Mouse (Mus musculus) limb, embryonic 11.5 days (tissue): ENCODE results near the gene Rab40c. TPM values are rescaled to one million over a fixed set of nuclear protein-coding genes. Genes with fewer than 3 reads are reported as not detected.

Experiments
- ATAC-seq: fragments of 200-750 bp; cut with Nextera tagmentation; 2 replicates; pipeline ENCODE4 v1.8.0; 2017; ENCODE audit warnings: low read depth; ENCODE audit not compliant: insufficient number of reproducible peaks, low FRiP score, low TSS enrichment
- DNase-seq: peaks from one replicate; pipeline ENCODE4 v3.0.0-alpha.2; 2015; ENCODE audit warnings: low spot score
- H3K27ac ChIP-seq: fragments of 300-500 bp; sonication (generic); replicated peaks from 2 replicates; pipeline ENCODE4 v1.5.1; 2014; ENCODE audit warnings: low read depth, mild to moderate bottlenecking, low read length
- H3K27me3 ChIP-seq: fragments of 300-500 bp; sonication (generic); 2 replicates; pipeline ENCODE4 v1.6.1; 2014; ENCODE audit warnings: mild to moderate bottlenecking, low read length, mixed read lengths; ENCODE audit not compliant: control insufficient read depth, insufficient read depth
- H3K36me3 ChIP-seq: fragments of 300-500 bp; sonication (generic); 2 replicates; pipeline ENCODE4 v1.6.1; 2014; ENCODE audit warnings: mild to moderate bottlenecking, low read length, moderate library complexity, mixed read lengths; ENCODE audit not compliant: control insufficient read depth, insufficient read depth
- H3K4me1 ChIP-seq: fragments of 300-500 bp; sonication (generic); 2 replicates; pipeline ENCODE4 v1.6.1; 2014; ENCODE audit warnings: low read length, mixed read lengths; ENCODE audit not compliant: control insufficient read depth, insufficient read depth
- H3K4me2 ChIP-seq: fragments of 300-500 bp; sonication (generic); 2 replicates; pipeline ENCODE4 v1.6.1; 2014; ENCODE audit warnings: low read depth, mild to moderate bottlenecking, moderate library complexity; ENCODE audit not compliant: severe bottlenecking
- H3K4me3 ChIP-seq: fragments of 300-500 bp; sonication (generic); 2 replicates; pipeline ENCODE4 v1.5.1; 2014; ENCODE audit warnings: low read depth, low read length
- H3K9ac ChIP-seq: fragments of 300-500 bp; sonication (generic); 2 replicates; pipeline ENCODE4 v1.6.1; 2014; ENCODE audit warnings: mild to moderate bottlenecking, low read length
- H3K9me3 ChIP-seq: fragments of 300-500 bp; sonication (generic); 2 replicates; pipeline ENCODE4 v1.6.1; 2016; ENCODE audit warnings: low read length; ENCODE audit not compliant: control insufficient read depth
- WGBS: fragments of 180-500 bp; shearing (Covaris S2); extraction: QIAGEN DNeasy Blood & Tissue Kit; methylation state at CpG from one replicate; pipeline ENCODE4 v1.1.7; 2014; 5-methylcytosine and 5-hydroxymethylcytosine counted together
- polyA plus RNA-seq: library from polyadenylated mRNA; unstranded; fragments of >200 nt; fragmentation: Nextera tagmentation; extraction: Ambion mirVana; gene quantifications from 2 replicates; pipeline ENCODE4 v1.2.1, GENCODE M21; 2014

Gene Rab40c
- polyA plus RNA-seq, 1 experiment from 2014 or later = 19.7 TPM

GRCm38 (mm10) chr17:25877741-25878610, 41.6 kb downstream of the Rab40c start:
- H3K4me2 ChIP-seq = no peak overlapping the region
- H3K27me3 ChIP-seq = no peaks in the 10 kb centered on the region
- ATAC-seq (no peak), DNase-seq (no peak)
- H3K36me3 ChIP-seq = peaks cover 4% of the 10 kb centered on the region; the same call in 1 of the 2 replicates
- WGBS = 92% methylated on average over 32 of the region's 32 CpGs
- no peak overlapping the region for H3K4me3 ChIP-seq
- H3K9ac ChIP-seq = no peak overlapping the region
- H3K4me1 ChIP-seq = peaks cover 37% of the 10 kb centered on the region
- H3K27ac ChIP-seq = no peak overlapping the region
- H3K9me3 ChIP-seq = no peaks in the 10 kb centered on the region

GRCm38 (mm10) chr17:25877025-25877424, 42.5 kb downstream of the Rab40c start:
- no peak overlapping the region for H3K9ac ChIP-seq
- H3K4me2 ChIP-seq = no peak overlapping the region
- H3K4me3 ChIP-seq = no peak overlapping the region
- WGBS = 94% methylated on average over 3 of the region's 3 CpGs
- no peaks in the 10 kb centered on the region for H3K27me3 ChIP-seq
- H3K27ac ChIP-seq = no peak overlapping the region
- peaks cover 32% of the 10 kb centered on the region for H3K4me1 ChIP-seq
- ATAC-seq = no peak
- no peaks in the 10 kb centered on the region for H3K9me3 ChIP-seq
- peaks cover 4% of the 10 kb centered on the region; the same call in 1 of the 2 replicates for H3K36me3 ChIP-seq
- no peak for DNase-seq

- Histone ChIP-seq H3K4me1 (peaks cover 26% of the 10 kb centered on the region), H3K36me3 (0 out of 2 replicates have a peak, but pooled peaks cover 4% of the 10 kb centered on the region), H3K4me2 (peak overlapping the region; percentile 88), H3K27me3 (no peaks in the 10 kb centered on the region), H3K9ac (no peak overlapping the region), H3K27ac (no peak overlapping the region), H3K9me3 (no peaks in the 10 kb centered on the region), H3K4me3 (peak overlapping the region; percentile 76)
- no peak for ATAC-seq
- WGBS = 70% methylated on average over 10 of the region's 10 CpGs
- DNase-seq = no peak
These were observed 43.1 kb downstream of the Rab40c start for GRCm38 (mm10) chr17:25876347-25876915.

GRCm38 (mm10) chr17:25875171-25876136, 44.1 kb downstream of the Rab40c start:
- Histone ChIP-seq H3K4me1 (peaks cover 17% of the 10 kb centered on the region), H3K9me3 (no peaks in the 10 kb centered on the region), H3K4me2 (peak overlapping the region; percentile 88), H3K4me3 (peak overlapping the region; percentile 76), H3K27ac (peak overlapping the region; percentile 53), H3K36me3 (0 out of 2 replicates have a peak, but pooled peaks cover 4% of the 10 kb centered on the region), H3K9ac (peak overlapping the region; percentile 72), H3K27me3 (no peaks in the 10 kb centered on the region)
- DNase-seq (peak; percentile 91), ATAC-seq (peak; percentile 86)
- whole genome bisulfite sequencing = 1% methylated on average over 59 of the region's 59 CpGs

- WGBS = under 1% methylated on average over 25 of the region's 25 CpGs
- Histone ChIP-seq H3K4me1 (peaks cover 11% of the 10 kb centered on the region), H3K9ac (peak within 1 kb of the TSS; percentile 72), H3K36me3 (0 out of 2 replicates have a peak, but pooled peaks cover 4% of the 10 kb centered on the region), H3K27ac (peak within 1 kb of the TSS; percentile 53), H3K4me2 (peak within 1 kb of the TSS; percentile 88), H3K4me3 (peak within 1 kb of the TSS; percentile 76), H3K9me3 (no peaks in the 10 kb centered on the region), H3K27me3 (no peaks in the 10 kb centered on the region)
- DNase-seq (peak; percentile 100), ATAC-seq (peak; percentile 55; the same call in 1 of the 2 replicates)
These were observed 44.8 kb downstream of the Rab40c start, which contains the start of gene Mettl26 for GRCm38 (mm10) chr17:25874721-25875170. Gene Mettl26 (plus strand): TSS chr17:25875074.

GRCm38 (mm10) chr17:25874148-25874720, 45.3 kb downstream of the Rab40c start:
- H3K27ac ChIP-seq = 0 out of 2 replicates have a peak overlapping the region, but pooled peaks have one; percentile 15
- WGBS = 9% methylated on average over 14 of the region's 14 CpGs

GRCm38 (mm10) chr17:25873405-25874147, 46.0 kb downstream of the Rab40c start:
- Histone ChIP-seq H3K4me2 (peak overlapping the region; percentile 43; the same call in 1 of the 2 replicates), H3K9me3 (no peaks in the 10 kb centered on the region), H3K27me3 (no peaks in the 10 kb centered on the region), H3K36me3 (0 out of 2 replicates have a peak, but pooled peaks cover 4% of the 10 kb centered on the region), H3K4me1 (peaks cover 11% of the 10 kb centered on the region), H3K9ac (no peak overlapping the region), H3K27ac (no peak overlapping the region), H3K4me3 (peak overlapping the region; percentile 76; the same call in 1 of the 2 replicates)
- 80% methylated on average over 11 of the region's 11 CpGs for WGBS
- no peak for DNase-seq
- no peak for ATAC-seq

More at GRCm38 (mm10) chr17:25874148-25874720, 45.3 kb downstream of the Rab40c start:
- H3K4me1 ChIP-seq = peaks cover 11% of the 10 kb centered on the region
- no peaks in the 10 kb centered on the region for H3K9me3 ChIP-seq
- peak overlapping the region; percentile 41 for H3K9ac ChIP-seq
- 0 out of 2 replicates have a peak, but pooled peaks cover 4% of the 10 kb centered on the region for H3K36me3 ChIP-seq
- ATAC-seq (no peak), DNase-seq (no peak)
- no peaks in the 10 kb centered on the region for H3K27me3 ChIP-seq
- H3K4me3 ChIP-seq = peak overlapping the region; percentile 76
- H3K4me2 ChIP-seq = peak overlapping the region; percentile 43; the same call in 1 of the 2 replicates
